Mouse (Mus musculus): ENCODE data around the gene Ros1.

- TF ChIP-seq POLR2A (IDR thresholded peaks at IDR 0.05; ENCODE audit: insufficient read length, low read depth) (no peak), POLR2AphosphoS2 (IDR thresholded peaks at IDR 0.05; ENCODE audit: insufficient read length, low read depth) (no peak), MYOD1 (IDR thresholded peaks at IDR 0.05; ENCODE audit: control insufficient read depth in 1 of 3, insufficient read length in 2 of 3, low read depth in 2 of 3) (no peak), MAX (IDR thresholded peaks at IDR 0.05; ENCODE audit: low read depth) (no peak), USF1 (IDR thresholded peaks at IDR 0.05; ENCODE audit: low read depth) (no peak), CEBPB (IDR thresholded peaks at IDR 0.05; ENCODE audit: insufficient read depth, poor library complexity, severe bottlenecking) (no peak), TCF3 (IDR thresholded peaks at IDR 0.05; ENCODE audit: insufficient read length, low read depth) (no peak), E2F4 (IDR thresholded peaks at IDR 0.05; ENCODE audit: insufficient read depth) (no peak), MYOG (IDR thresholded peaks at IDR 0.05; ENCODE audit: control insufficient read depth in 1 of 3, insufficient read depth in 1 of 3, insufficient read length in 2 of 3, low read depth in 2 of 3) (no peak), TCF12 (IDR thresholded peaks at IDR 0.05; ENCODE audit: insufficient read depth, poor library complexity, severe bottlenecking) (no peak)
Measured at GRCm38 (mm10) chr10:52130762-52131161, 64.3 kb downstream of the Ros1 start.

All from myocyte (in vitro differentiated cells).